Mouse (Mus musculus): Measurements from ENCODE around the gene Cds1. TPM values are rescaled to one million over a fixed set of nuclear protein-coding genes. Genes with fewer than 3 reads are reported as not detected.
A peak's percentile ranks its signal among the peaks of the same experiment; 100 is the strongest.

The Cds1 gene
- polyA plus RNA-seq, 1 experiment from 2014 or later, result 5.0 TPM

DNA sequence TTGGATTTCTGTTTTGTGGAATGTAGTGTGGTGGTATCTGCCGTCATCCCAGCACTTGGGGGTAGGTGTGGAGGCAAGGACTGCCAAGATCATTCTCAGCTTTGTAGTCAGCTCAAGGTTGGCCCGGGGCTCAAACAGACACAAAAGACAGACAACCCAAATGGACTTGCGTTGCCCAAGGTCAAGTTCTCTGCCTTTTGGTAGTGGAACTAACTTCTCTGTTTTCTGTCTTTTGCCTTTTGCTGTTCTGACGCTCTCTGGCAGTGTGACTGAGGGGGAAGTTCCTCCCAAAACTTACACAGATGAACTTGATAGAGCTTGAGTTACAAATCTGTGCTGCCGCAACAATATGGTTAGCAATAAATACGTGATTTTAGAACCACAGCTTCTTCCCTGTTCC is 1.3 kb downstream of the Cds1 start:
- H3K27ac ChIP-seq (ENCODE audit: low read length), result no peak overlapping the region
- 13% methylated on average over 6 of the region's 6 CpGs for WGBS
- no peak overlapping the region for H3K9ac ChIP-seq (replicated peaks; ENCODE audit: low read depth, low read length)
- H3K4me1 ChIP-seq (ENCODE audit: control insufficient read depth, insufficient read depth, low read length), result no peaks in the 10 kb centered on the region
- no peak overlapping the region; the same call in 1 of the 2 replicates for H3K4me3 ChIP-seq (ENCODE audit: low read depth, low read length)
- H3K9me3 ChIP-seq (ENCODE audit: control insufficient read depth, low read depth, low read length), result no peaks in the 10 kb centered on the region
- no peaks in the 10 kb centered on the region for H3K36me3 ChIP-seq (ENCODE audit: control insufficient read depth, insufficient read depth, low read length)
- ATAC-seq (ENCODE audit: insufficient number of reproducible peaks, insufficient read depth, low FRiP score, low read depth), result no peak
- H3K4me2 ChIP-seq (replicated peaks; ENCODE audit: low read depth, low read length), result peak overlapping the region; percentile 100
- H3K27me3 ChIP-seq (ENCODE audit: control insufficient read depth, insufficient read depth, low read length), result peaks cover 16% of the 10 kb centered on the region

DNA sequence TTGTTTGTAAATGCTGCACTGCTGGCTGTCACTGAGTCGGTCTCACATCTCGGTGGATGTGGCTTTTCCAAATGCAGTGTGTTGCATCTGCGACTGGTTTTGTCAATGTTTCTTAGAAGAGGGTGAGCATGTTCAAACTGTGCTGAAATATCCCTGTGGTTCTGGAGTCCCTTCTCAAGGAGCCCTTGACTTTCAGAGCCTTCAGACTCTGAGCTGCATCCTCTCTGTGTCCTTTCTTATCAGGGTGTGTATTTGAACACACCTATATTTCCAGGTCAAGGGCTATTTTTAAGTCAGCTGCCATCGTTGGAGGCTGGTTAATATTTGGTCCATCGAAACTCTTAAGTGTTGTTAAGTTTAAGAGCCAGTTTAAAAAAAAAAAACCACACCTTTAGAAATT is 2.2 kb downstream of the Cds1 start:
- Histone ChIP-seq H3K36me3 (ENCODE audit: control insufficient read depth, insufficient read depth, low read length) (no peaks in the 10 kb centered on the region), H3K9me3 (ENCODE audit: control insufficient read depth, low read depth, low read length) (no peaks in the 10 kb centered on the region), H3K27me3 (ENCODE audit: control insufficient read depth, insufficient read depth, low read length) (peaks cover 16% of the 10 kb centered on the region), H3K9ac (replicated peaks; ENCODE audit: low read depth, low read length) (no peak overlapping the region), H3K4me2 (replicated peaks; ENCODE audit: low read depth, low read length) (no peak overlapping the region), H3K4me3 (ENCODE audit: low read depth, low read length) (no peak overlapping the region), H3K4me1 (ENCODE audit: control insufficient read depth, insufficient read depth, low read length) (no peaks in the 10 kb centered on the region), H3K27ac (ENCODE audit: low read length) (no peak overlapping the region)
- no peak for ATAC-seq (ENCODE audit: insufficient number of reproducible peaks, insufficient read depth, low FRiP score, low read depth)
- 58% methylated on average over 5 of the region's 5 CpGs for WGBS

DNA sequence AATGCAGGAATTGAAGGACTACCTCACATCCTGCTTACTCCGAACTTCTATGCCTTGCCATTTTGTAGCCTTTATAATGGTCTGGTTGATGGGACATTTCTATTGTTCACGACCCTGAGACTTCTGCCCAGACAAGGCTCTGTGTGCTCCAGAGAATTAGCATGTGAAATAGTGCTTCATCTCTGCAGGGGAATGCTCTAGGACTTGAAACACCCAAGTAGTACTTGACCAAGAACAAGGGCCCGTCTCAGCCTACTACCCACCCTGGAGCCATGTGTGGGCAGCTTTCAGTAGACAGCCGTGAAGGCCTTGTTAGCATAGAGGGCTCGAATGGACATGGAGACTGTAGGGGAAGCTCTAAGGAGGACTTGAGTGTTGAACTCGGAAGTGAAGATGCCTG is 2.6 kb downstream of the Cds1 start:
- no peak for ATAC-seq (ENCODE audit: insufficient number of reproducible peaks, insufficient read depth, low FRiP score, low read depth)
- 78% methylated on average over 6 of the region's 6 CpGs for WGBS
- Histone ChIP-seq H3K27me3 (ENCODE audit: control insufficient read depth, insufficient read depth, low read length) (peaks cover 16% of the 10 kb centered on the region), H3K9me3 (ENCODE audit: control insufficient read depth, low read depth, low read length) (no peaks in the 10 kb centered on the region), H3K9ac (replicated peaks; ENCODE audit: low read depth, low read length) (no peak overlapping the region), H3K4me3 (ENCODE audit: low read depth, low read length) (no peak overlapping the region), H3K4me2 (replicated peaks; ENCODE audit: low read depth, low read length) (no peak overlapping the region), H3K36me3 (ENCODE audit: control insufficient read depth, insufficient read depth, low read length) (no peaks in the 10 kb centered on the region), H3K4me1 (ENCODE audit: control insufficient read depth, insufficient read depth, low read length) (no peaks in the 10 kb centered on the region), H3K27ac (ENCODE audit: low read length) (no peak overlapping the region)

DNA sequence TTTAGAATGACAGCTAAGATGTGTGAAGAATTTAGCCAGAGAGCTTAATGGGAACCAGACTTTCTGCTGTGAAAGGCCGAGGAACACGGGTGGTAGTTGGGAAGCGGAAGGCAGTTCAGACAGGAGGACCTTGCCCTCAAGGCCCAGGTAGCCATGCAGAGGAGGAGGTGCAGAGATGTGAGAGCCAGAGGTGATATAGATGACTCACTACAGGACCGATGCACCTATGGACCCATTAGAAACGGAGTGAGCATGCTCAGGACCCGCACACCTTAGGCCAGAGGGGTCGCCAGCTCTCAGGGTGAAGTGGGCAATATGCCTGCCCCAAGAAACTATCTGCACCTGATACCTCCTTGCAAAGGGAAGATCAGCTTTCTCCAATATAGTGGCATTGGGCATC is 3.6 kb downstream of the Cds1 start:
- WGBS, result 90% methylated on average over 7 of the region's 7 CpGs
- ATAC-seq (ENCODE audit: insufficient number of reproducible peaks, insufficient read depth, low FRiP score, low read depth), result no peak
- no peak overlapping the region for H3K4me2 ChIP-seq (replicated peaks; ENCODE audit: low read depth, low read length)
- no peaks in the 10 kb centered on the region for H3K36me3 ChIP-seq (ENCODE audit: control insufficient read depth, insufficient read depth, low read length)
- H3K4me3 ChIP-seq (ENCODE audit: low read depth, low read length), result no peak overlapping the region
- H3K4me1 ChIP-seq (ENCODE audit: control insufficient read depth, insufficient read depth, low read length), result no peaks in the 10 kb centered on the region
- no peak overlapping the region for H3K9ac ChIP-seq (replicated peaks; ENCODE audit: low read depth, low read length)
- no peaks in the 10 kb centered on the region for H3K9me3 ChIP-seq (ENCODE audit: control insufficient read depth, low read depth, low read length)
- no peak overlapping the region for H3K27ac ChIP-seq (ENCODE audit: low read length)
- peaks cover 14% of the 10 kb centered on the region for H3K27me3 ChIP-seq (ENCODE audit: control insufficient read depth, insufficient read depth, low read length)

DNA sequence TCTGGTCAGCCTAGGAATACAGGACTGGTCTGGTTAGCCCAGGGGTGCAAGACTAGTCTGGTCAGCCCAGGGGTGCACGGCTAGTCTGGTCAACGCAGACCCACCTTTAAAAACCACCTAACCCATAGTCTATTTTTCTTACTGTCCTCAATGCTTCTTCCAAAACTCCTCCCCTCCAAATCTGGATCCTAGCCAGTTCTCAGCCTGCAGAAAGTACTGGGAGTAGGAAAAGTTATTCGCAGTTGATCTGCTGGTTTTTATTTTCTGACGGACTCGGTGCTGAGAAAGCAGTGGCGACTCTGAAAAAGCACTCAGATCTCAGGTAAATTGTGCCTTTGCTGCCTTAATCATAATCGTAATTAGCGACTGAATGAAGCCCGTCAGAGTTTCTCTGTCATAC is 7.7 kb downstream of the Cds1 start:
- Histone ChIP-seq H3K4me3 (ENCODE audit: low read depth, low read length) (no peak overlapping the region), H3K9ac (replicated peaks; ENCODE audit: low read depth, low read length) (no peak overlapping the region), H3K4me1 (ENCODE audit: control insufficient read depth, insufficient read depth, low read length) (no peaks in the 10 kb centered on the region), H3K27ac (ENCODE audit: low read length) (no peak overlapping the region), H3K36me3 (ENCODE audit: control insufficient read depth, insufficient read depth, low read length) (no peaks in the 10 kb centered on the region), H3K27me3 (ENCODE audit: control insufficient read depth, insufficient read depth, low read length) (0 out of 2 replicates have a peak, but pooled peaks cover under 1% of the 10 kb centered on the region), H3K9me3 (ENCODE audit: control insufficient read depth, low read depth, low read length) (no peaks in the 10 kb centered on the region), H3K4me2 (replicated peaks; ENCODE audit: low read depth, low read length) (no peak overlapping the region)
- no peak for ATAC-seq (ENCODE audit: insufficient number of reproducible peaks, insufficient read depth, low FRiP score, low read depth)
- WGBS, result 73% methylated on average over 9 of the region's 9 CpGs

DNA sequence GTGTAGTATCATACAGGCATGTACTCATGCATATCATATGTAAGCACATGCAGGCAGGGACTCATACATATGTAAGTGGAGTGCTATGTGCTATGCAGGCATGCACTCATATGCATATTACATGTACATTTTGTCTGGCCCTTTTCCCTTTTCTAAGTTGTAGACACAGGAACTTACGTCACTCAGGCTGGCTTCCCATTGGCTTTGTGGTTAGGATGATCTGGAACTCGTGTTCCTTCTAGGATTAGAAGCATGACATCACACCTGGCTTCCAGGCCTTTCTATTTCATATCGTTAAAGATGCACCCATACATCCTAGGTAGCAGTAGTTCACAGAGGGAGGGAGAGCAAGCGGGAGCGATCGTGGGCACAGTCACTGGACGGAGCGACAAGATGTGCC is 10.3 kb downstream of the Cds1 start:
- 88% methylated on average over 8 of the region's 8 CpGs for WGBS
- no peak overlapping the region for H3K27ac ChIP-seq (ENCODE audit: low read length)
- no peak overlapping the region for H3K4me3 ChIP-seq (ENCODE audit: low read depth, low read length)
- ATAC-seq (ENCODE audit: insufficient number of reproducible peaks, insufficient read depth, low FRiP score, low read depth), result no peak
- no peak overlapping the region for H3K9ac ChIP-seq (replicated peaks; ENCODE audit: low read depth, low read length)
- no peaks in the 10 kb centered on the region for H3K27me3 ChIP-seq (ENCODE audit: control insufficient read depth, insufficient read depth, low read length)
- no peaks in the 10 kb centered on the region for H3K4me1 ChIP-seq (ENCODE audit: control insufficient read depth, insufficient read depth, low read length)
- H3K4me2 ChIP-seq (replicated peaks; ENCODE audit: low read depth, low read length), result no peak overlapping the region
- H3K9me3 ChIP-seq (ENCODE audit: control insufficient read depth, low read depth, low read length), result no peaks in the 10 kb centered on the region
- no peaks in the 10 kb centered on the region for H3K36me3 ChIP-seq (ENCODE audit: control insufficient read depth, insufficient read depth, low read length)

DNA sequence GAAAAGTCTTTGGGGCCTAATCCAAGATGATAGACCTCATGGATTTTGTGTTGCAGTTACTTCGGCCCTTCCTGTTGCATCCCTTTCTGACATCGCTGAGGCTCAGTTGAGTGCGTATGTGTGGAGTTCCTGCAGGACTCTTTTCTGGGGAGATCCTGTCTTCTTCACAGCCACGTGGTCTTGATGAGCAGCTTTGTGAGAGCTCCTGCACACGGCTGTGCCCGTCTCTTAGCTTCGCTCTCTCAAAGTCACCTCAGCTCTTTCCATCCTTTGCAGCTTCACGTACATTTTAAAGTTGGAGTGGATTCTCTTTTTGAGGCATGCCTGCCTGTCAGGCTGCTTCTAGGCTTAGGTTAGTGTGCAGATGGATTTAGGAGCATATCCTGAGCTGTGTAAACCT is 11.6 kb downstream of the Cds1 start:
- no peaks in the 10 kb centered on the region for H3K36me3 ChIP-seq (ENCODE audit: control insufficient read depth, insufficient read depth, low read length)
- no peak for ATAC-seq (ENCODE audit: insufficient number of reproducible peaks, insufficient read depth, low FRiP score, low read depth)
- H3K4me1 ChIP-seq (ENCODE audit: control insufficient read depth, insufficient read depth, low read length), result no peaks in the 10 kb centered on the region
- no peaks in the 10 kb centered on the region for H3K9me3 ChIP-seq (ENCODE audit: control insufficient read depth, low read depth, low read length)
- 78% methylated on average over 8 of the region's 8 CpGs for WGBS
- no peak overlapping the region for H3K27ac ChIP-seq (ENCODE audit: low read length)
- no peak overlapping the region for H3K9ac ChIP-seq (replicated peaks; ENCODE audit: low read depth, low read length)
- H3K4me2 ChIP-seq (replicated peaks; ENCODE audit: low read depth, low read length), result no peak overlapping the region
- no peaks in the 10 kb centered on the region for H3K27me3 ChIP-seq (ENCODE audit: control insufficient read depth, insufficient read depth, low read length)
- no peak overlapping the region for H3K4me3 ChIP-seq (ENCODE audit: low read depth, low read length)

DNA sequence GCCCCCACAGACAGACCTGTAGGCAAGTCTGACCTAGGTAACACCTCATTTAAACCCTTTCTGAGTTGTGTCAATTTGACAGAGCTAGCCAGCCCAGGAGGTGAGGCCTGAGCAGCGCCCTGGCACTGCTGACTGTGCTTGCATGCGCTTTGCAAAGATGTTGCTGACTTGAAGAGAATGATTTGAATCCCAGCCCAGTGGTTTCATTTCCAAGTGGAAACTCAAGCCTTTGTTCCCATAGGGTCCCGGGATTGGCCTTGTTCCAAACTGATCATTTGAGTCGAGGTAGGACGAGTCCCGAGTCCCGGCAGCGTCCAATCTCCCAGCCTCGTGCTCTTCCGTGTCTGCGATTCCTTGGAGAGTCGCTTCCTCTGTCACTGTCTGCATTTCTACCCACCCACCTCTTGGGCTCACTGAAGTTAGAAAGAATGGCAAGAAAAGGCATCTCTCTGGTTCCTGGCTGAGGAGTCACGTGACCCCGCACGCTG is 14.5 kb downstream of the Cds1 start:
- H3K4me2 ChIP-seq (replicated peaks; ENCODE audit: low read depth, low read length), result no peak overlapping the region
- no peak overlapping the region for H3K9ac ChIP-seq (replicated peaks; ENCODE audit: low read depth, low read length)
- H3K36me3 ChIP-seq (ENCODE audit: control insufficient read depth, insufficient read depth, low read length), result no peaks in the 10 kb centered on the region
- no peaks in the 10 kb centered on the region for H3K27me3 ChIP-seq (ENCODE audit: control insufficient read depth, insufficient read depth, low read length)
- ATAC-seq (ENCODE audit: insufficient number of reproducible peaks, insufficient read depth, low FRiP score, low read depth), result no peak
- H3K27ac ChIP-seq (ENCODE audit: low read length), result no peak overlapping the region
- no peaks in the 10 kb centered on the region for H3K4me1 ChIP-seq (ENCODE audit: control insufficient read depth, insufficient read depth, low read length)
- no peak overlapping the region for H3K4me3 ChIP-seq (ENCODE audit: low read depth, low read length)
- H3K9me3 ChIP-seq (ENCODE audit: control insufficient read depth, low read depth, low read length), result no peaks in the 10 kb centered on the region
- WGBS, result 79% methylated on average over 15 of the region's 15 CpGs

DNA sequence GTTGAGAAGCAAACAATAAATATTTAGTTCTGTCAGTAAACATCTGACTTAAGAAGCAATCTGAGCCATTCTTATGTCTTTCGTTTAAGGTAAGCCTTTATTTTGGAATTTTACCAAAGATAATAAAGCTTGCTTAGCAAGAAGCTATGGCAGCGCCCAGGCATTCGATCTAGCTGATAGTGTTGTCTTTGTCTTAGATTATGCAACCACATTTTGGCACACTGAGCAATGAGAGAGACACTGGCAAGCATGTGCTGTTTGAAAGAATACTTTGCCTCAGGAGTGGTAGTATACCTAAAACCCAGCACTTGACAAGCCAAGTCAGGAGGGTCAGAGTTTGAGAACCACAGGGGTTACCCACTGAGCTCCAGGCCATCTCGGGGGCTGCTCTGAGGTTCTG is 16.0 kb downstream of the Cds1 start:
- H3K4me2 ChIP-seq (replicated peaks; ENCODE audit: low read depth, low read length), result no peak overlapping the region
- H3K36me3 ChIP-seq (ENCODE audit: control insufficient read depth, insufficient read depth, low read length), result no peaks in the 10 kb centered on the region
- no peak overlapping the region for H3K4me3 ChIP-seq (ENCODE audit: low read depth, low read length)
- H3K4me1 ChIP-seq (ENCODE audit: control insufficient read depth, insufficient read depth, low read length), result no peaks in the 10 kb centered on the region
- no peaks in the 10 kb centered on the region for H3K9me3 ChIP-seq (ENCODE audit: control insufficient read depth, low read depth, low read length)
- no peak overlapping the region for H3K27ac ChIP-seq (ENCODE audit: low read length)
- no peaks in the 10 kb centered on the region for H3K27me3 ChIP-seq (ENCODE audit: control insufficient read depth, insufficient read depth, low read length)
- ATAC-seq (ENCODE audit: insufficient number of reproducible peaks, insufficient read depth, low FRiP score, low read depth), result no peak
- no peak overlapping the region for H3K9ac ChIP-seq (replicated peaks; ENCODE audit: low read depth, low read length)
- WGBS, result 77% methylated on average over 4 of the region's 4 CpGs

Data from stomach, embryonic 14.5 days (tissue).